Mouse (Mus musculus) bone marrow macrophage, adult 2 months (primary cell): ENCODE results near the gene Gm44511. TPM values are rescaled to one million over a fixed set of nuclear protein-coding genes. Genes with fewer than 3 reads are reported as not detected.

Experiments used
- H3K27ac ChIP-seq: 2 replicates; pipeline ENCODE4 v1.5.1; 2012; ENCODE audit warnings: low read depth, low read length; ENCODE audit not compliant: insufficient read depth
- H3K4me1 ChIP-seq: 2 replicates; pipeline ENCODE4 v1.6.1; 2012; ENCODE audit warnings: low read length; ENCODE audit not compliant: control insufficient read depth, insufficient read depth
- H3K4me3 ChIP-seq: 2 replicates; pipeline ENCODE4 v1.5.1; 2012; ENCODE audit warnings: mild to moderate bottlenecking, low read length, moderate library complexity; ENCODE audit not compliant: insufficient read depth
- CTCF ChIP-seq: IDR thresholded peaks from 2 replicates; pipeline ENCODE4 v1.5.1; 2012; ENCODE audit warnings: low read depth, mild to moderate bottlenecking, low read length, moderate library complexity
- POLR2A ChIP-seq: IDR thresholded peaks from 2 replicates; pipeline ENCODE4 v1.6.1; 2012; ENCODE audit warnings: mild to moderate bottlenecking, low read depth, low read length, borderline replicate concordance
- polyA plus RNA-seq: library from polyadenylated mRNA; stranded (reverse); fragments of >200 nt; gene quantifications from 2 replicates; pipeline ENCODE4 v1.2.4, GENCODE M21; 2012; ENCODE audit not compliant: missing spikeins, insufficient read depth, insufficient read length

The Gm44511 gene
- polyA plus RNA-seq = not detected in 2 replicates

DNA sequence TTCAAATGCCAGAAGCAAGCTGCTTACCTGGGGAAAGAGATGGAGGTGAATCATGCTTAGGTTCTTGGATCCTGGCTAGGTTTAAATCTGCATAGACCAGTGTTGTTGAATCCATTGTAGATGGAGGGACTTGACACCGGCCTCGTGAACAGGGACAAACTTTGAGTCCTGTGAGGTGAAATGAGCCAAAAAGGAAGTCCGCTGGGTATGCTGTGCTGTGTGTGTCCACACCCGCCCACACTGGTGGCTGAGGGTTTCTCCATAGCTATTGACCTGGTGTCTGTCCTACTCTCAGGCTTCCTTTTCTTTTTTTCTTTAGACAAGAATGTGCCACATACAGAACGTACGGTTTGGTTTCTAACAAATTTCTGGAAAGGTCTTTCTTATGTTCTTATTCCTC, at the start of gene Gm44511, which contains the start of gene Klrb1b:
Gm44511 (minus strand) TSS at position 184 of the 400 bp plus-strand sequence.
Klrb1b (minus strand) TSS at position 200 of the 400 bp plus-strand sequence.
- TF ChIP-seq POLR2A (no peak), CTCF (no peak)
- Histone ChIP-seq H3K27ac (no peak within 1 kb of the TSS), H3K4me3 (no peak within 1 kb of the TSS), H3K4me1 (peaks cover 5% of the 10 kb centered on the region)

DNA sequence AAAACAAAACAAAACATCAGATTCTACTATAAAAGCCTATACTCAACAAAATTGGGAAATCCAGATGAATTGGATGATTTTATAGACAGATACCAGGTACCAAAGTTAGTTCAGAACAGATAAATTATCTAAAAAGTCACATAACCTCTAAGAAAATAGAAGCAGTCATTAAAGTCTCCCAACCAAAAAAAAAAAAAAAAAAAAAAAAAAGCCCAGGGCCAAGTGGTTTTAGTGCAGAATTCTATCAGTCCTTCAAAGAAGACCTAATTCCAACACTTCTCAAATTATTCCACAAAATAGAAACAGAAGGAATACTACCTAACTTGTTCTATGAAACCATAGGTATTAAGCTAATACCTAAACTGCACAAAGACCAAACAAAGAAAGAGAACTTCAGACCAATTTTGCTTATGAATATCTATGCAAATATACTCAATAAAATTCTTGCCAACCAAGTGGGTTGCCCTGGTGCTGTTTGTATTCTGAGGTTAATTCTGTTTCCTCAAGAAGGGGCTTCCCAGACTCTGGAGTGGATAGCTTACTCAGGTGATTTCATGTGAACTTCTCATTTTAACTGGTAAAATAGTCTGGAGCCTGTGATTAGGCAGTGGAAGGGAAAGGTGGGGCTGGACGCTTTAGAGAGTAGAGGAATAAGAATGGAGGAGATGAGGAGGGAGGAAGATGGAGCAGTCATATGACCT, 45.9 kb upstream of the Gm44511 start:
- TF ChIP-seq CTCF (no peak), POLR2A (no peak)
- Histone ChIP-seq H3K27ac (no peak overlapping the region), H3K4me1 (no peaks in the 10 kb centered on the region), H3K4me3 (no peak overlapping the region)

DNA sequence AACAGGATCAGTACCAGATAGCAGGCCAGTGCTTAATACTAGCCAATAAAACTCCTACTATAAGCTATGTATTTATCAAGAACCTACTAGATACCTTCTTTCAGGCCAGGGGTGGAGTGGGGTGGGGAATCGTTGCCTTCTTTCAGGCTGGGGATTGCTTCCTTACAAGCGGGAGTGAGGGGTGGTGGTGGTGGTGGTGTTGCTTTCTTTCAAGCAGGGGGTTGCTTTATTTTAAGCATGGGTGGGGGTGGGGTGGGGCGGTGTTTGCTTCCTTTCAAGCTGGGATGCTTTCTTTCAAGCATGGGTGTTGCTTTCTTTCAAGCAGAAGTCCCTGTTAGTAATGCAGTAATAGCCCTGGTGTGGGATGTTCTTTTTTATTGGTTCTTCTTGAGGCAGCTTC, 42.7 kb upstream of the Gm44511 start:
- Histone ChIP-seq H3K27ac (no peak overlapping the region), H3K4me3 (no peak overlapping the region), H3K4me1 (no peaks in the 10 kb centered on the region)
- TF ChIP-seq POLR2A = no peak
- TF ChIP-seq CTCF = no peak

DNA sequence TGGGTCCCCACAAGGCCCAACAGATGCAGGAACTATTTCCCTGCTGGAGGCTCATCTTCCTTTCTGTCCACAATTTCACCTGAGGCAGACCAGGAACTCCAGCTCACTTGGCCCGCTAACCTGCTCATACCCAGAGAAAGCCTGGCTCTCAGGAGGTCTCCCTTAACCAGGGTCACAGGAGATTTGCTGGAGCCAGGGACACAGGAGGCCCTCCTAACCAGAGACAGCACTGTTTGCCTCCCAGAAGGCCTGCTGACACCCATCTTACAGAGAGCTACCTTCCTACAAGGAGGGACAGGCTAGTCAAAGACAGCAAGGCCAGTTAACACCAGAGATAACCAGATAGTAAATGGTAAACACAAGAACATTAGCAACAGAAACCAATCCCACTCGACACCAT, 31.9 kb upstream of the Gm44511 start:
- H3K4me3 ChIP-seq = no peak overlapping the region
- peaks cover 11% of the 10 kb centered on the region for H3K4me1 ChIP-seq
- no peak for TF ChIP-seq CTCF
- TF ChIP-seq POLR2A = no peak
- H3K27ac ChIP-seq = no peak overlapping the region

DNA sequence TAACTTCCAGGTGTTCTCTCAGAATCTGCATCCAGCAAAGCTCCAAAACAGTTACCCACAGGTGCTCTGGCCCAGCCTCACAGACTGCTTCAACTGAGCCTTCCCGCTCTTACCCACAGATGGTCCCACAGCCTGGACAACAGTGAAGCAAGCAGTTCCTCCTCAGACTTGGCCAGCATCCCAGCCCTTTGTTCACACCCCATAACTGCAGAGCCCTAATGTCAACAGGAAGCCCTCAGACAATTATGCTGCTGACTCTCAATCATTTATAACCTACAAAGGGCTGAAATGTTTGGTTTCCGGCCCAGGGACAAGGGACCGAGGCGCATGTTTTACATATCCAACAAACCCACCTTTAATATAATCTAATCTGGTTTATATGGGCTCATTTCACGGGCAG, 30.1 kb upstream of the Gm44511 start:
- no peak overlapping the region for H3K4me3 ChIP-seq
- no peak for TF ChIP-seq CTCF
- no peak for TF ChIP-seq POLR2A
- H3K4me1 ChIP-seq = peaks cover 29% of the 10 kb centered on the region
- H3K27ac ChIP-seq = peak overlapping the region; percentile 61

DNA sequence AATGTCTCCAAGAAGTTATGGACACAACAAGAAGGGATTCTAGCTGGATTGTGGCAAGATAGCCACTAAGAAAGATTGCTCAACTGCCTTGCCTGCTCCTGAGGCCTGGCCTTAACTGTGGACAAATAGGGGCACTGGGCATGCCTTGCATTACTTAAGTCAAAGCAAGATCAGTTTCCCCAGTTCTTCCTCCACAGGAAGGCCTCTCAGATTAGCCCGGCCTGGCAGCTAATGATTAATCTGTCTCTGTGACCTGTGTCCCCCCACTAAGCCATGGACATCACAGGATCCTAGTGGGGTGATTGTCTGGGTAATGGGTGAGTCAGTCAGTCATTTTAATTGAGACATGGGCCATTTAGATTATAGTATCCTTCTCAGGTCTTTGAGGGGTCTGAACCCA, 29.4 kb upstream of the Gm44511 start:
- TF ChIP-seq CTCF = no peak
- no peak for TF ChIP-seq POLR2A
- no peak overlapping the region for H3K4me3 ChIP-seq

DNA sequence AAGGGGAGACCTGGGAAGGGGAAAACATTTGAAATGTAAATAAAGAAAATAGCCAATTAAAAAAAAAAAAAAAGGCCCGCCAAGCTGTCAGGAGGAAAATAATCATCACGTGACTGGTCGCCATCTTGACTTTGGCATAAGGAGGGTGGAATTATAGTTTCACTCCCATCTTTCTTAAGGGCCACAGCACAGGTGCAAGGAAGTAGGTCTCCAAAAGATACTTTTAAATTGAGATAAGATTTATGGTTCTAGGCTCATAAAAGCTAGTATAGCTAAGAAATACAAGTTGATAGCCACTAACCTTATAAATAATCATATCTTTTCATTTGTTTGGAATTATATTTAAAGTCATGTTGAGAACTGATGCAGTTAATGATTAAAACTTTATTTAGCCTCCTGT, 28.8 kb upstream of the Gm44511 start:
- no peak for TF ChIP-seq POLR2A
- TF ChIP-seq CTCF = no peak
- Histone ChIP-seq H3K4me1 (peaks cover 39% of the 10 kb centered on the region), H3K4me3 (no peak overlapping the region), H3K27ac (no peak overlapping the region)

More for the DNA sequence above, 29.4 kb upstream of the Gm44511 start:
- Histone ChIP-seq H3K27ac (no peak overlapping the region), H3K4me1 (peaks cover 34% of the 10 kb centered on the region)

DNA sequence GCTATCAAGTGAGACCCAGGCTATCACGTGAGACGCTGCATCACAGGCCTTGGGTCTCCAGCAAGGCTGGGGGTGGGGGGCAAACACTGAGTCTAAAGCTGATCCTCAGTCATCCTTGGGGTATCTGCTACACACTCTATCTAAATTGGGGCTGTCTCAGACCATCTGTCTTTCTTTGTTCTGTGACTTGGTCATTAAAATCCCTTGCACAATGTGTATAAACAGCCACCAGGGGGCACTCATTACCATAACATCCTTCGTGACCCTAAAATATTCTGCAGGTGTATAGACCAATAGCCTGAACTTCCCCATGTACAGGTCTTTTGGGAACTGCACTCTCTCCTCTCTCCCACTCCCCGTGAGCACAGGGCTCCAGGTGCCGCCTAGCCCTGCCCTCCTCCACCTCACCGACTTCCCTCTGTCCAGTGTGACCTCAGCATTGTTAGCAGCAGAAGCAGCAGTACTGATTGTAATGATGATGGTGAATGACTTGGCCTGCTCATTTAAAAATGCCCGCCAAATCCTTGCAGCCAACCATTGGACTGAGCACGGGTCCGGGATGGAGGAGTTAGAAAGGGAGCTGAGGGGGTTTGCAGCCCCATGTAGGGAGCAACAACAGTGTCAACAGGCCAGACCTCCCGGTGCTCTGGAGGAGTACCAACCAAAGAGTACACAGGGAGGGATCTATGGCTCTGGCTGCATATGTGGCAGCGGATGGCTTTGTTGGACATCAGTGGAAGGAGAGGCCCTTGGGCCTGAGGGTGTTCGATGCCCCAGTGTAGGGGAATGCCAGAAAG, 28.1 kb upstream of the Gm44511 start:
- Histone ChIP-seq H3K4me1 (peaks cover 45% of the 10 kb centered on the region), H3K4me3 (no peak overlapping the region), H3K27ac (no peak overlapping the region)
- TF ChIP-seq CTCF = peak; percentile 44
- no peak for TF ChIP-seq POLR2A

DNA sequence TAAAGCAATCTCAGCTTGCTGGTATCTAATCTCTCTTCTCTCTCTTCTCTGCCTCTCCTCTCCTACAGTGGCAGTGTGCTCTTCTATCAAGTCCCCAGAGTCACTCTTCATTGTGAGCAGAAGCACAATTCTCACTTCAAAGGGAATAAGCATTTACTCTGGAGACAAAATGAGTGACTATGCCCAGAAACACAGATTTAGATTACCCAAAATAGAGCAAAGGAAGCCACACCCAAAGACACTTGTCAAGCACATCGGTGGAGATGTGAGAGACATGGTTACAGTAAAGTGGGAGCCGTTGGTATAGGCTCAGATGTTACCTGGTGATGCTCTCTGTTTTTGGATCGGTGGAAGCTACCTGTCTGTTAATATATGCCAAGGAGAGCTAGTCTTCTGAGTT, 26.7 kb upstream of the Gm44511 start:
- peaks cover 52% of the 10 kb centered on the region for H3K4me1 ChIP-seq
- H3K4me3 ChIP-seq = no peak overlapping the region
- TF ChIP-seq POLR2A (no peak), CTCF (no peak)
- no peak overlapping the region for H3K27ac ChIP-seq

DNA sequence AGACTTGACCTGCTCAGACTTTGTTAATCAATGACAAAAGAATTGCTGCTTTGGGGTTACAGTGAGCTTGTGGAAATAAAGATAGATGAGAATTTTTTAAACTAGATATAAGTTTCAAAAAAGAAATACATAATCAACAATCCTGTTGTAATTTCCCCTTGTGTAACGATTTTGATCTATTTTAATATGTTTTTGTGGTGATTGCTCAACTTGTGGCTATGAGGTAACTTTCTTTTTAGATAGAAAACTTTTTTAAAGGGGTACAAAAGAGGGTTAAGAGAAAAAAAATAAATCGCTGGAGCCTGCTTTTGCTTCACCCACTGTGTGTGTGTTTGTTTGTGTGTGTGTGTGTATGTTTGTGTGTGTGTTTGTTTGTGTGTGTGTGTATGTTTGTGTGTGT, 25.0 kb upstream of the Gm44511 start:
- H3K4me3 ChIP-seq = no peak overlapping the region
- peak overlapping the region; percentile 87 for H3K27ac ChIP-seq
- H3K4me1 ChIP-seq = peaks cover 53% of the 10 kb centered on the region
- TF ChIP-seq POLR2A = no peak
- no peak for TF ChIP-seq CTCF
